Mouse (Mus musculus): ENCODE results near the gene Olfr792. TPM values are rescaled to one million over a fixed set of nuclear protein-coding genes. Genes with fewer than 3 reads are reported as not detected.

Gene Olfr792
- total RNA-seq (2021) (not detected), polyA plus RNA-seq (2012; rRNA removed) (not detected in 2 replicates)
- long read RNA-seq = 0 reads

GRCm38 (mm10) chr10:129538862-129539261 lies at the start of gene Olfr792:
Gene Olfr792, plus strand, starts transcription at chr10:129539162.
- Histone ChIP-seq H3K4me3 (no peak within 1 kb of the TSS), H3K27ac (no peak within 1 kb of the TSS), H3K27me3 (ENCODE audit: control insufficient read depth, insufficient read depth, low read length) (no peaks in the 10 kb centered on the region), H3K79me2 (replicated peaks; ENCODE audit: control insufficient read depth, insufficient read depth, low read length) (no peaks in the 10 kb centered on the region), H3K36me3 (ENCODE audit: control insufficient read depth, insufficient read depth, low read length) (no peaks in the 10 kb centered on the region), H3K4me1 (ENCODE audit: control insufficient read depth, insufficient read depth, low read length) (no peaks in the 10 kb centered on the region), H3K9ac (ENCODE audit: low read depth, low read length) (no peak within 1 kb of the TSS)
- DNase-seq = no peak
- intact Hi-C loops (cut with DNase I) = no loop called here
- 71% methylated on average over 1 of the region's 1 CpGs for WGBS
- TF ChIP-seq EP300 (IDR thresholded peaks at IDR 0.05; ENCODE audit: insufficient read depth, low read depth, low read length) (no peak), CTCF (IDR thresholded peaks at IDR 0.05) (no peak), POLR2A (IDR thresholded peaks at IDR 0.05; ENCODE audit: insufficient read depth, low read depth, low read length) (no peak)

- 62% methylated on average over 2 of the region's 2 CpGs for WGBS
- intact Hi-C loops (cut with DNase I) = no loop called here
- Histone ChIP-seq H3K4me1 (ENCODE audit: control insufficient read depth, insufficient read depth, low read length) (no peaks in the 10 kb centered on the region), H3K27ac (no peak overlapping the region), H3K27me3 (ENCODE audit: control insufficient read depth, insufficient read depth, low read length) (no peaks in the 10 kb centered on the region), H3K36me3 (ENCODE audit: control insufficient read depth, insufficient read depth, low read length) (no peaks in the 10 kb centered on the region), H3K9ac (ENCODE audit: low read depth, low read length) (no peak overlapping the region), H3K4me3 (no peak overlapping the region), H3K79me2 (replicated peaks; ENCODE audit: control insufficient read depth, insufficient read depth, low read length) (no peaks in the 10 kb centered on the region)
- no peak for DNase-seq
- TF ChIP-seq POLR2A (IDR thresholded peaks at IDR 0.05; ENCODE audit: insufficient read depth, low read depth, low read length) = no peak
- TF ChIP-seq EP300 (IDR thresholded peaks at IDR 0.05; ENCODE audit: insufficient read depth, low read depth, low read length) = no peak
- TF ChIP-seq CTCF (IDR thresholded peaks at IDR 0.05) = no peak
Observed at GRCm38 (mm10) chr10:129490101-129490500, 48.9 kb upstream of the Olfr792 start.

- Histone ChIP-seq H3K4me1 (ENCODE audit: control insufficient read depth, insufficient read depth, low read length) (no peaks in the 10 kb centered on the region), H3K4me3 (no peak within 1 kb of the TSS), H3K27ac (no peak within 1 kb of the TSS), H3K9ac (ENCODE audit: low read depth, low read length) (no peak within 1 kb of the TSS), H3K27me3 (ENCODE audit: control insufficient read depth, insufficient read depth, low read length) (no peaks in the 10 kb centered on the region), H3K79me2 (replicated peaks; ENCODE audit: control insufficient read depth, insufficient read depth, low read length) (no peaks in the 10 kb centered on the region), H3K36me3 (ENCODE audit: control insufficient read depth, insufficient read depth, low read length) (no peaks in the 10 kb centered on the region)
- TF ChIP-seq CTCF (IDR thresholded peaks at IDR 0.05) (no peak), EP300 (IDR thresholded peaks at IDR 0.05; ENCODE audit: insufficient read depth, low read depth, low read length) (no peak), POLR2A (IDR thresholded peaks at IDR 0.05; ENCODE audit: insufficient read depth, low read depth, low read length) (no peak)
- DNase-seq = no peak
- intact Hi-C loops (cut with DNase I) = no loop called here
Observed at GRCm38 (mm10) chr10:129498192-129498591, 40.8 kb upstream of the Olfr792 start, which contains the start of gene Olfr790. Gene Olfr790, plus strand, starts transcription at chr10:129498492.

GRCm38 (mm10) chr10:129521492-129521891 lies 17.5 kb upstream of the Olfr792 start, which contains the start of gene Olfr791:
Gene Olfr791, plus strand, starts transcription at chr10:129521792.
- no peaks in the 10 kb centered on the region for H3K4me1 ChIP-seq (ENCODE audit: control insufficient read depth, insufficient read depth, low read length)
- TF ChIP-seq CTCF (IDR thresholded peaks at IDR 0.05) (no peak), POLR2A (IDR thresholded peaks at IDR 0.05; ENCODE audit: insufficient read depth, low read depth, low read length) (no peak), EP300 (IDR thresholded peaks at IDR 0.05; ENCODE audit: insufficient read depth, low read depth, low read length) (no peak)
- H3K79me2 ChIP-seq (replicated peaks; ENCODE audit: control insufficient read depth, insufficient read depth, low read length) = no peaks in the 10 kb centered on the region
- H3K9ac ChIP-seq (ENCODE audit: low read depth, low read length) = no peak within 1 kb of the TSS
- 58% methylated on average over 3 of the region's 3 CpGs for WGBS
- no peaks in the 10 kb centered on the region for H3K36me3 ChIP-seq (ENCODE audit: control insufficient read depth, insufficient read depth, low read length)
- no peak within 1 kb of the TSS for H3K27ac ChIP-seq
- no peaks in the 10 kb centered on the region for H3K27me3 ChIP-seq (ENCODE audit: control insufficient read depth, insufficient read depth, low read length)
- H3K4me3 ChIP-seq = no peak within 1 kb of the TSS
- DNase-seq = no peak
- intact Hi-C loops (cut with DNase I) = no loop called here

GRCm38 (mm10) chr10:129549354-129549753 lies 10.4 kb downstream of the Olfr792 start:
- intact Hi-C loops (cut with DNase I) = no loop called here
- DNase-seq = no peak
- Histone ChIP-seq H3K4me3 (no peak overlapping the region), H3K27ac (no peak overlapping the region), H3K27me3 (ENCODE audit: control insufficient read depth, insufficient read depth, low read length) (no peaks in the 10 kb centered on the region), H3K79me2 (replicated peaks; ENCODE audit: control insufficient read depth, insufficient read depth, low read length) (no peaks in the 10 kb centered on the region), H3K4me1 (ENCODE audit: control insufficient read depth, insufficient read depth, low read length) (no peaks in the 10 kb centered on the region), H3K36me3 (ENCODE audit: control insufficient read depth, insufficient read depth, low read length) (no peaks in the 10 kb centered on the region), H3K9ac (ENCODE audit: low read depth, low read length) (no peak overlapping the region)
- no peak for TF ChIP-seq CTCF (IDR thresholded peaks at IDR 0.05)
- no peak for TF ChIP-seq POLR2A (IDR thresholded peaks at IDR 0.05; ENCODE audit: insufficient read depth, low read depth, low read length)
- no peak for TF ChIP-seq EP300 (IDR thresholded peaks at IDR 0.05; ENCODE audit: insufficient read depth, low read depth, low read length)
- WGBS = 23% methylated on average over 1 of the region's 1 CpGs

GRCm38 (mm10) chr10:129567355-129567754 lies 28.4 kb downstream of the Olfr792 start, which contains the start of gene Olfr794:
Gene Olfr794, plus strand, starts transcription at chr10:129567655.
- WGBS = 56% methylated on average over 2 of the region's 2 CpGs

More at GRCm38 (mm10) chr10:129567355-129567754, 28.4 kb downstream of the Olfr792 start, which contains the start of gene Olfr794:
- TF ChIP-seq POLR2A (IDR thresholded peaks at IDR 0.05; ENCODE audit: insufficient read depth, low read depth, low read length) (no peak), EP300 (IDR thresholded peaks at IDR 0.05; ENCODE audit: insufficient read depth, low read depth, low read length) (no peak), CTCF (IDR thresholded peaks at IDR 0.05) (no peak)
- no peaks in the 10 kb centered on the region for H3K27me3 ChIP-seq (ENCODE audit: control insufficient read depth, insufficient read depth, low read length)
- H3K36me3 ChIP-seq (ENCODE audit: control insufficient read depth, insufficient read depth, low read length) = no peaks in the 10 kb centered on the region
- H3K27ac ChIP-seq = no peak within 1 kb of the TSS
- H3K79me2 ChIP-seq (replicated peaks; ENCODE audit: control insufficient read depth, insufficient read depth, low read length) = no peaks in the 10 kb centered on the region
- intact Hi-C loops (cut with DNase I) = no loop called here
- no peak within 1 kb of the TSS for H3K4me3 ChIP-seq
- no peak within 1 kb of the TSS for H3K9ac ChIP-seq (ENCODE audit: low read depth, low read length)
- H3K4me1 ChIP-seq (ENCODE audit: control insufficient read depth, insufficient read depth, low read length) = no peaks in the 10 kb centered on the region
- no peak for DNase-seq
